Mouse (Mus musculus): ENCODE results near the gene Cyp17a1.

DNA sequence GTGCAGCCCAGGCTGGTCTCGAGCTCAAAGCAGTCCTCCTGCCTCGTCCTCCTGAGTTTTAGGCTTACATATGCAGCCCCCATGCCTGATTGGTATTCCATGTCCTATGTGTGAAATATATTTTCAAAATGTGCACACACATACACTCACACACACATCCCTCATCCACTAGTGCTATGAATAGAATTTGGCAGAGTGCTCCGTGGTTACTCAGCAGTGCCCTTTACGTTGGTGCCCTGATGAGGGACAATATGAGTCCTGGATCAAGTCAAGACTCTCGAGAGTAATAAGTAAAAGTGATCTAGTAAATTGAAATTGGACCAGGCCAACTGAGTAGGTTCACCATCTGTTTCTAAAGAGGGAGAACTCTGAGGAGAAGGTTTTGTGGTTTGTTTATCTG, 29.7 kb downstream of the Cyp17a1 start:
- no peak for TF ChIP-seq CTCF (IDR thresholded peaks at IDR 0.05; ENCODE audit: low read depth, low read length)
- TF ChIP-seq POLR2A (IDR thresholded peaks at IDR 0.05; ENCODE audit: extremely low read depth, insufficient read depth, low read length) = no peak

Data from liver, adult 2 months (tissue).